Mouse (Mus musculus) myocyte (in vitro differentiated cells): ENCODE data around the gene Txndc9. TPM values are rescaled to one million over a fixed set of nuclear protein-coding genes. Genes with fewer than 3 reads are reported as not detected.

Experiments
- H3K27me3 ChIP-seq: one replicate; pipeline ENCODE4 v1.6.1; 2011; ENCODE audit not compliant: control insufficient read depth, insufficient read depth, insufficient read length
- H3K36me3 ChIP-seq: one replicate; pipeline ENCODE4 v1.6.1; 2011; ENCODE audit not compliant: control insufficient read depth, insufficient read depth
- H3K4me2 ChIP-seq: one replicate; pipeline ENCODE4 v1.6.1; 2011; ENCODE audit warnings: low read depth, control low read depth
- H3K4me3 ChIP-seq: one replicate; pipeline ENCODE4 v1.5.1; 2011; ENCODE audit warnings: mild to moderate bottlenecking, control low read depth, moderate library complexity
- H3K79me2 ChIP-seq: one replicate; pipeline ENCODE4 v1.6.1; 2011; ENCODE audit not compliant: control insufficient read depth, insufficient read depth
- H3ac ChIP-seq: one replicate; pipeline ENCODE4 v1.6.1; 2011; ENCODE audit not compliant: control insufficient read depth, insufficient read length
- CEBPB ChIP-seq: IDR thresholded peaks from 2 replicates; pipeline ENCODE4 v1.6.1; 2011; ENCODE audit warnings: mild to moderate bottlenecking, moderate library complexity; ENCODE audit not compliant: poor library complexity, insufficient read depth, severe bottlenecking
- E2F4 ChIP-seq: IDR thresholded peaks from one replicate; pipeline ENCODE4 v1.6.1; 2011; ENCODE audit warnings: mild to moderate bottlenecking, control low read depth, moderate library complexity; ENCODE audit not compliant: insufficient read depth
- MAX ChIP-seq: IDR thresholded peaks from one replicate; pipeline ENCODE4 v1.6.1; 2011; ENCODE audit warnings: low read depth, mild to moderate bottlenecking, control low read depth
- MYOD1 ChIP-seq, 3 experiments: IDR thresholded peaks; one replicate each; pipeline ENCODE4 v1.6.1; 2011; ENCODE audit warnings: control low read depth in 2 of 3, low read depth in 2 of 3, mild to moderate bottlenecking in 2 of 3, moderate library complexity in 1 of 3; ENCODE audit not compliant: insufficient read length in 2 of 3, control insufficient read depth in 1 of 3
- MYOG ChIP-seq, 3 experiments: IDR thresholded peaks; one replicate each; pipeline ENCODE4 v1.6.1; 2011; ENCODE audit warnings: control low read depth in 2 of 3, low read depth in 2 of 3, mild to moderate bottlenecking in 2 of 3; ENCODE audit not compliant: insufficient read length in 2 of 3, control insufficient read depth in 1 of 3, insufficient read depth in 1 of 3
- POLR2A ChIP-seq: IDR thresholded peaks from one replicate; pipeline ENCODE4 v1.6.1; 2011; ENCODE audit warnings: low read depth, mild to moderate bottlenecking, control low read depth, moderate library complexity; ENCODE audit not compliant: insufficient read length
- POLR2AphosphoS2 ChIP-seq: IDR thresholded peaks from one replicate; pipeline ENCODE4 v1.6.1; 2011; ENCODE audit warnings: low read depth, control low read depth; ENCODE audit not compliant: insufficient read length
- REST ChIP-seq: IDR thresholded peaks from one replicate; pipeline ENCODE4 v1.6.1; 2011; ENCODE audit warnings: mild to moderate bottlenecking, control low read depth, moderate library complexity; ENCODE audit not compliant: insufficient read depth, insufficient read length
- SRF ChIP-seq: IDR thresholded peaks from one replicate; pipeline ENCODE4 v1.6.1; 2011; ENCODE audit warnings: low read depth; ENCODE audit not compliant: control insufficient read depth, insufficient read length
- TCF12 ChIP-seq: IDR thresholded peaks from one replicate; pipeline ENCODE4 v1.6.1; 2011; ENCODE audit warnings: mild to moderate bottlenecking, control low read depth; ENCODE audit not compliant: poor library complexity, insufficient read depth, severe bottlenecking
- TCF3 ChIP-seq: IDR thresholded peaks from one replicate; pipeline ENCODE4 v1.6.1; 2011; ENCODE audit warnings: low read depth, control low read depth; ENCODE audit not compliant: insufficient read length
- USF1 ChIP-seq: IDR thresholded peaks from one replicate; pipeline ENCODE4 v1.6.1; 2011; ENCODE audit warnings: low read depth, mild to moderate bottlenecking, control low read depth, moderate library complexity
- polyA plus RNA-seq: library from polyadenylated mRNA; unstranded; fragments of >200 nt; fragmentation: generic; extraction: Trizol; gene quantifications from one replicate; pipeline ENCODE4 v1.2.1, GENCODE M21; 2012; ENCODE audit warnings: missing spikeins

The Txndc9 gene
- polyA plus RNA-seq, 1 experiment, result 35.5 TPM

DNA sequence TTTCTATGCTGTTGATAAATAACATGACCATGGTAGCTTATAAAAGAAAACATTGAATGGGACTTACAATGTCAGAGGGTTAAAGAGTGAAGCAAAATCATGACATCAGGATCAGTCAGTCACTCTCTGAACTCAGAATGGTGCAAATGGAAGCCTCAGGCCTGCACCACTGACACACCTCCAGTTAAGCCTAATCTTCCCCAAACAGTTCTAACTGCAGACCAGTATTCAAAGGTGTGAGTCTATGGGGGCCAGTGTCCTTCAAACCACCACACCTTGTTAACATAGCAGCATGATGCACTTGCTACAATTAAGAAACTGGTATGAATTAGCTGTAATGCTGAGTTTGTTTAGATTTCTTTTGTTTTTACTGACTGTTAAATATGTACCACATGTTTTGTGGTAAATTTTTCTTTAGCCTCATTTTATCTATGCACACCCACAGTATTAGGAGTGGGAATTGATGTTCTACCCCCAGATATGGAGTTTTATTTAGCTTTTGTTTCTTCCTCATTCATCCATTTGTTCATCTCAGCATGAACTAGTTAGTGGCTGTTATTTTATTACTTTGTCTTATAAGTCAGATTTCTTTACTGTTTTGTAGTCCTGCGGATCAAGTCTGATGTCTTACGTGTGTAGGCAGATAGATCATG is 17.0 kb upstream of the Txndc9 start:
- H3K4me3 ChIP-seq, result no peak overlapping the region
- TF ChIP-seq TCF3, result no peak
- no peak for TF ChIP-seq POLR2A
- TF ChIP-seq MAX, result no peak
- no peak for TF ChIP-seq USF1
- TF ChIP-seq SRF, result no peak
- no peak for TF ChIP-seq E2F4
- TF ChIP-seq CEBPB, result no peak
- TF ChIP-seq TCF12, result no peak
- TF ChIP-seq POLR2AphosphoS2, result no peak
- no peak for TF ChIP-seq REST
- no peak for TF ChIP-seq MYOG (IDR thresholded peaks at IDR 0.05; ENCODE audit: control insufficient read depth in 1 of 3, insufficient read depth in 1 of 3, insufficient read length in 2 of 3, low read depth in 2 of 3)
- no peak for TF ChIP-seq MYOD1 (IDR thresholded peaks at IDR 0.05; ENCODE audit: control insufficient read depth in 1 of 3, insufficient read length in 2 of 3, low read depth in 2 of 3)

GRCm38 (mm10) chr1:38012509-38012908 is 14.8 kb upstream of the Txndc9 start:
- TF ChIP-seq MAX (no peak), SRF (no peak), USF1 (no peak), REST (no peak), POLR2A (no peak), MYOG (IDR thresholded peaks at IDR 0.05; ENCODE audit: control insufficient read depth in 1 of 3, insufficient read depth in 1 of 3, insufficient read length in 2 of 3, low read depth in 2 of 3) (no peak)
- H3K79me2 ChIP-seq, result peaks cover 98% of the 10 kb centered on the region
- no peaks in the 10 kb centered on the region for H3K27me3 ChIP-seq
- no peaks in the 10 kb centered on the region for H3K36me3 ChIP-seq
- no peak overlapping the region for H3K4me2 ChIP-seq
- no peak overlapping the region for H3K4me3 ChIP-seq
- H3ac ChIP-seq, result no peak overlapping the region

More for the DNA sequence above, 17.0 kb upstream of the Txndc9 start:
- Histone ChIP-seq H3K4me2 (no peak overlapping the region), H3K36me3 (peaks cover 17% of the 10 kb centered on the region), H3K27me3 (no peaks in the 10 kb centered on the region), H3K79me2 (peaks cover 78% of the 10 kb centered on the region), H3ac (no peak overlapping the region)

- no peak for TF ChIP-seq USF1
- peak in 1 of 3 experiments; percentile 64 for TF ChIP-seq MYOD1 (IDR thresholded peaks at IDR 0.05; ENCODE audit: control insufficient read depth in 1 of 3, insufficient read length in 2 of 3, low read depth in 2 of 3)
- peak in 1 of 3 experiments; percentile 56 for TF ChIP-seq MYOG (IDR thresholded peaks at IDR 0.05; ENCODE audit: control insufficient read depth in 1 of 3, insufficient read depth in 1 of 3, insufficient read length in 2 of 3, low read depth in 2 of 3)
- Histone ChIP-seq H3K27me3 (no peaks in the 10 kb centered on the region), H3ac (no peak overlapping the region), H3K4me2 (no peak overlapping the region), H3K79me2 (peaks cover 99% of the 10 kb centered on the region), H3K4me3 (no peak overlapping the region), H3K36me3 (no peaks in the 10 kb centered on the region)
Observed at GRCm38 (mm10) chr1:38012104-38012503, 14.4 kb upstream of the Txndc9 start.

- Histone ChIP-seq H3K4me2 (no peak overlapping the region), H3K79me2 (peaks cover 99% of the 10 kb centered on the region), H3K27me3 (no peaks in the 10 kb centered on the region), H3K4me3 (no peak overlapping the region), H3K36me3 (no peaks in the 10 kb centered on the region), H3ac (no peak overlapping the region)
- no peak for TF ChIP-seq POLR2AphosphoS2
- TF ChIP-seq USF1, result no peak
- TF ChIP-seq MAX, result no peak
- TF ChIP-seq MYOD1 (IDR thresholded peaks at IDR 0.05; ENCODE audit: control insufficient read depth in 1 of 3, insufficient read length in 2 of 3, low read depth in 2 of 3), result no peak
- no peak for TF ChIP-seq E2F4
- TF ChIP-seq POLR2A, result no peak
- no peak for TF ChIP-seq REST
- no peak for TF ChIP-seq TCF3
- no peak for TF ChIP-seq MYOG (IDR thresholded peaks at IDR 0.05; ENCODE audit: control insufficient read depth in 1 of 3, insufficient read depth in 1 of 3, insufficient read length in 2 of 3, low read depth in 2 of 3)
- TF ChIP-seq CEBPB, result no peak
- TF ChIP-seq SRF, result no peak
- no peak for TF ChIP-seq TCF12
Observed at GRCm38 (mm10) chr1:38011647-38012046, 14.0 kb upstream of the Txndc9 start.

GRCm38 (mm10) chr1:38006741-38007140 is 9.0 kb upstream of the Txndc9 start:
- TF ChIP-seq REST (no peak), MYOG (IDR thresholded peaks at IDR 0.05; ENCODE audit: control insufficient read depth in 1 of 3, insufficient read depth in 1 of 3, insufficient read length in 2 of 3, low read depth in 2 of 3) (no peak), POLR2AphosphoS2 (no peak), E2F4 (no peak), MAX (no peak), POLR2A (no peak), USF1 (no peak), TCF12 (no peak), MYOD1 (IDR thresholded peaks at IDR 0.05; ENCODE audit: control insufficient read depth in 1 of 3, insufficient read length in 2 of 3, low read depth in 2 of 3) (no peak), SRF (no peak), TCF3 (no peak)
- no peak overlapping the region for H3ac ChIP-seq
- H3K36me3 ChIP-seq, result no peaks in the 10 kb centered on the region
- H3K79me2 ChIP-seq, result peaks cover 99% of the 10 kb centered on the region
- no peak overlapping the region for H3K4me2 ChIP-seq
- H3K4me3 ChIP-seq, result no peak overlapping the region
- no peaks in the 10 kb centered on the region for H3K27me3 ChIP-seq
